ENCODE assay signal across 9 mouse cellular contexts in the genomic region with DNA sequence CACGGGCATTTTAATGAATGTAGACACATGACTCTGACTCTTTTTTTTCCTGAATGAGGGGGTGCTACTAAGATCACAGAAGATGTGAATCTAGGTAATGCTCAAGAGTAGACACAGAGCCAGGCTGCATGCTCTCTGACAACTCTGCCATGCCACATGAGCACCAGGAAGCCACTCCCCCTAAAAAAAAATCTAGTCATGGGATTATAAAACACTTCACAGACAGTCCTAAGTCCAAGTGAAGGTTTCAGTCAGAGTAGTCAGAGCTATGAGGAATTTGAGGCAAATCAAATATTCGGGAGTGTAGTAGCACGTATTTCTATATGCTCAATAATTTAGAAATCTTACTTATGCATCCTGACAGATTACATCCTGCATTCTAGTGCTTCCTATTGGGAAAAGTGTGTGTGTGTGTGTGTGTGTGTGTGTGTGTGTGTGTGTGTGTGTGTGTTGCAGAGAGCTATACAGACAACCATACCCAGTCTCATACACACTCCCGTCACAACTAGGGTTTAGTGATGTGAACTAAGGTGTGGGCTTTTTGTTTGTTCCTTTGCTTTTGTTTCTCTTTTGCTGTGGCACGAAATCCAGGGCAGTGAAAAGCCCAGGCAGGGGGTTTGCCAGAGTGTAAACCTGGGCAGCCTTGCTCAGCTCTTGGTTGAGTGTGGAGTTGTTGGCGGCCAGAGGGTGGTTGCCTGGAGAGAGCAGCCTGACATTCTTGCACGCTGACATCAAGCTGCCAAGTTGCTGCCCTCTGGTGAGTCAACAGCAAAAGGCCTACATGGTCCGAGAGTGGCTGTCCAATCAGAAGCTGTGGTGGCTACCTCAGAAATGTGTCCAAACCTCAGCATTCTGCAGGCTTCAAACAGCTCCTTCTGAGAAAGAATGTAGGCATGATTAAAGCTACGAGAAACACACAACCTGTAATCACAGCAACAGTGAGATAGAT.
DNase-seq lines count a peak whose midpoint lies in the region; ATAC-seq lines count a peak whose summit lies in the region.
"Had no signal": no experiment of that assay in that cellular context is flagged by ENCODE, and none has a peak within 500 bp of the region (broad histone marks: within the 10 kb centered on the region; RNA-seq: fewer than 3 reads in every experiment).

No protein-coding gene starts in this region.

- H3K27ac ChIP-seq in heart, embryonic 10.5 days, result peak overlapping the region; percentile 52; the same call in 1 of the 2 replicates
- H3K27ac ChIP-seq in kidney, embryonic 16.5 days (ENCODE audit: low read length), result no peak overlapping the region
- no peak overlapping the region for H3K27ac ChIP-seq in stomach, embryonic 14.5 days (ENCODE audit: low read length)

- no peak overlapping the region for H3K9ac ChIP-seq in kidney, embryonic 16.5 days (replicated peaks; ENCODE audit: low read length)
- no peak overlapping the region for H3K9ac ChIP-seq in stomach, embryonic 14.5 days (replicated peaks; ENCODE audit: low read depth, low read length)

- H3K27me3 ChIP-seq in heart, embryonic 10.5 days (ENCODE audit: insufficient read depth, poor library complexity, severe bottlenecking), result no peaks in the 10 kb centered on the region
- H3K27me3 ChIP-seq in kidney, embryonic 16.5 days (ENCODE audit: insufficient read depth, low read length), result no peaks in the 10 kb centered on the region
- no peaks in the 10 kb centered on the region for H3K27me3 ChIP-seq in stomach, embryonic 14.5 days (ENCODE audit: control insufficient read depth, insufficient read depth, low read length)

- peaks cover 10% of the 10 kb centered on the region; the same call in 1 of the 2 replicates for H3K4me1 ChIP-seq in heart, embryonic 10.5 days
- 0 out of 2 replicates have a peak, but pooled peaks cover 7% of the 10 kb centered on the region for H3K4me1 ChIP-seq in kidney, embryonic 16.5 days (ENCODE audit: insufficient read depth, low read length)
- no peaks in the 10 kb centered on the region for H3K4me1 ChIP-seq in stomach, embryonic 14.5 days (ENCODE audit: control insufficient read depth, insufficient read depth, low read length)

- H3K9me3 ChIP-seq in heart, embryonic 10.5 days, result no peaks in the 10 kb centered on the region
- no peaks in the 10 kb centered on the region for H3K9me3 ChIP-seq in kidney, embryonic 16.5 days (ENCODE audit: low read length)
- H3K9me3 ChIP-seq in stomach, embryonic 14.5 days (ENCODE audit: control insufficient read depth, low read depth, low read length), result no peaks in the 10 kb centered on the region

- DNase-seq in layer of hippocampus, adult 11-12 months (ENCODE audit: low spot score), result peak; percentile 8
- DNase-seq in layer of hippocampus, adult 9-10 months (ENCODE audit: low spot score), result no peak
- DNase-seq in cerebellum, adult 9-11 months, result peak; percentile 11
- peak; percentile 94 for DNase-seq in heart, embryonic 10.5 days (ENCODE audit: low spot score)
- DNase-seq in lung, postnatal 25 days (ENCODE audit: low spot score), result peak; percentile 85
- DNase-seq in thymus, postnatal 0 days (ENCODE audit: low spot score), result no peak

- H3K36me3 ChIP-seq in heart, embryonic 10.5 days, result no peaks in the 10 kb centered on the region
- H3K36me3 ChIP-seq in kidney, embryonic 16.5 days (ENCODE audit: insufficient read depth, low read length), result no peaks in the 10 kb centered on the region
- no peaks in the 10 kb centered on the region for H3K36me3 ChIP-seq in stomach, embryonic 14.5 days (ENCODE audit: control insufficient read depth, insufficient read depth, low read length)
- H3K36me3 ChIP-seq: G1E had no signal

- no peak overlapping the region for H3K4me3 ChIP-seq in heart, embryonic 10.5 days
- H3K4me3 ChIP-seq in kidney, embryonic 16.5 days (ENCODE audit: low read length), result no peak overlapping the region
- no peak overlapping the region for H3K4me3 ChIP-seq in stomach, embryonic 14.5 days (ENCODE audit: low read depth, low read length)

- 43% methylated on average over 9 of the region's 9 CpGs for WGBS in heart, embryonic 10.5 days
- WGBS in kidney, embryonic 16.5 days, result 44% methylated on average over 9 of the region's 9 CpGs
- 41% methylated on average over 9 of the region's 9 CpGs for WGBS in stomach, embryonic 14.5 days

- ATAC-seq in kidney, embryonic 16.5 days (ENCODE audit: low FRiP score, low TSS enrichment), result peak; percentile 92; the same call in 1 of the 2 replicates
- peak; percentile 90 for ATAC-seq in stomach, embryonic 14.5 days (ENCODE audit: insufficient number of reproducible peaks, insufficient read depth, low FRiP score, low read depth)

- no peak overlapping the region for H3K4me2 ChIP-seq in kidney, embryonic 16.5 days (replicated peaks; ENCODE audit: low read depth, low read length)
- H3K4me2 ChIP-seq in stomach, embryonic 14.5 days (replicated peaks; ENCODE audit: low read depth, low read length), result no peak overlapping the region

Comparison
In these comparisons a context has a peak if more than half of its experiments do, and no peak if none do; other contexts are left out.
1. DNase-seq: peak in layer of hippocampus, adult 11-12 months (single experiment), cerebellum, adult 9-11 months (single experiment), heart, embryonic 10.5 days (single experiment) and lung, postnatal 25 days (single experiment); none in layer of hippocampus, adult 9-10 months (single experiment) and thymus, postnatal 0 days (single experiment).